Mouse (Mus musculus): Measurements from ENCODE around the gene Oprd1. TPM values are rescaled to one million over a fixed set of nuclear protein-coding genes. Genes with fewer than 3 reads are reported as not detected.

The Oprd1 gene
- polyA plus RNA-seq, 1 experiment from 2014 or later, result 0.05 TPM

- Histone ChIP-seq H3K4me3 (replicated peaks; ENCODE audit: low read depth, low read length) (no peak overlapping the region), H3K27ac (peak overlapping the region; percentile 66; the same call in 1 of the 2 replicates), H3K4me1 (replicated peaks; ENCODE audit: insufficient read depth, low read length) (peaks cover 12% of the 10 kb centered on the region), H3K36me3 (ENCODE audit: insufficient read depth, low read length) (no peaks in the 10 kb centered on the region), H3K4me2 (ENCODE audit: low read length) (no peak overlapping the region), H3K9ac (ENCODE audit: low read depth, low read length) (no peak overlapping the region), H3K27me3 (ENCODE audit: insufficient read depth, low read length) (no peaks in the 10 kb centered on the region), H3K9me3 (replicated peaks; ENCODE audit: low read length) (no peaks in the 10 kb centered on the region)
- WGBS, result 87% methylated on average over 14 of the region's 14 CpGs
- TF ChIP-seq CTCF (IDR thresholded peaks at IDR 0.05; ENCODE audit: low read depth), result no peak
- ATAC-seq (replicated peaks; ENCODE audit: low FRiP score, low read depth), result no peak
- DNase-seq (ENCODE audit: low spot score), result no peak
Observed at GRCm38 (mm10) chr4:132067112-132067937, 77.0 kb downstream of the Oprd1 start.

GRCm38 (mm10) chr4:132066101-132066773 is 78.0 kb downstream of the Oprd1 start:
- Histone ChIP-seq H3K9ac (ENCODE audit: low read depth, low read length) (no peak overlapping the region), H3K9me3 (replicated peaks; ENCODE audit: low read length) (no peaks in the 10 kb centered on the region), H3K27ac (peak overlapping the region; percentile 66), H3K4me3 (replicated peaks; ENCODE audit: low read depth, low read length) (no peak overlapping the region), H3K4me2 (ENCODE audit: low read length) (no peak overlapping the region), H3K27me3 (ENCODE audit: insufficient read depth, low read length) (no peaks in the 10 kb centered on the region), H3K4me1 (replicated peaks; ENCODE audit: insufficient read depth, low read length) (peaks cover 14% of the 10 kb centered on the region), H3K36me3 (ENCODE audit: insufficient read depth, low read length) (no peaks in the 10 kb centered on the region)
- DNase-seq (ENCODE audit: low spot score) (no peak), ATAC-seq (replicated peaks; ENCODE audit: low FRiP score, low read depth) (no peak; the same call in 1 of the 2 replicates)
- WGBS, result 40% methylated on average over 10 of the region's 10 CpGs
- no peak for TF ChIP-seq CTCF (IDR thresholded peaks at IDR 0.05; ENCODE audit: low read depth)

DNA sequence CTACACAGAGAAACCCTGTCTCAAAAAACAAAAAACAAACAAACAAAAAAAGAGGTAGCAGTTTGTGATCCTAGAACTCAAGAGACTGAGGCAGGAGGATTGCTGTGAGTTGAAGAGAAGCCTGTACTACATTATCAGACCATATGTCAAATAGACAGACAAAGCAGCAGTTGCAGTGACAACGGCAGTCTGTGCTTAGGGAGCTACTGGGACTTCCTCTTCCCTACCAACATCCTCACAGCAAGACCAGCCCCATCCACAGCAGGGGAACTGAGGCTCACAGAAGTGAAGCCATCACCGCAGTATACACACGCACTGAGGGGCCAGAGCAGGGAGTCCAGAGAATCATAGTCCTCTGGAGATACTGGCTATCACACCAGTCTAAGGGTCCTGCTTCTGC is 78.7 kb downstream of the Oprd1 start:
- H3K4me1 ChIP-seq (replicated peaks; ENCODE audit: insufficient read depth, low read length), result peaks cover 14% of the 10 kb centered on the region
- no peak overlapping the region for H3K9ac ChIP-seq (ENCODE audit: low read depth, low read length)
- no peak overlapping the region for H3K4me3 ChIP-seq (replicated peaks; ENCODE audit: low read depth, low read length)
- no peak for DNase-seq (ENCODE audit: low spot score)
- no peaks in the 10 kb centered on the region for H3K9me3 ChIP-seq (replicated peaks; ENCODE audit: low read length)
- no peaks in the 10 kb centered on the region for H3K36me3 ChIP-seq (ENCODE audit: insufficient read depth, low read length)
- peak overlapping the region; percentile 66; the same call in 1 of the 2 replicates for H3K27ac ChIP-seq
- TF ChIP-seq CTCF (IDR thresholded peaks at IDR 0.05; ENCODE audit: low read depth), result no peak
- no peak for ATAC-seq (replicated peaks; ENCODE audit: low FRiP score, low read depth)
- H3K4me2 ChIP-seq (ENCODE audit: low read length), result no peak overlapping the region
- 52% methylated on average over 3 of the region's 3 CpGs for WGBS
- no peaks in the 10 kb centered on the region for H3K27me3 ChIP-seq (ENCODE audit: insufficient read depth, low read length)

- H3K4me2 ChIP-seq (ENCODE audit: low read length), result no peak overlapping the region
- no peaks in the 10 kb centered on the region for H3K27me3 ChIP-seq (ENCODE audit: insufficient read depth, low read length)
- no peak for DNase-seq (ENCODE audit: low spot score)
- 77% methylated on average over 5 of the region's 5 CpGs for WGBS
- no peak for TF ChIP-seq CTCF (IDR thresholded peaks at IDR 0.05; ENCODE audit: low read depth)
- H3K36me3 ChIP-seq (ENCODE audit: insufficient read depth, low read length), result no peaks in the 10 kb centered on the region
- H3K9me3 ChIP-seq (replicated peaks; ENCODE audit: low read length), result no peaks in the 10 kb centered on the region
- peaks cover 14% of the 10 kb centered on the region for H3K4me1 ChIP-seq (replicated peaks; ENCODE audit: insufficient read depth, low read length)
- no peak overlapping the region for H3K4me3 ChIP-seq (replicated peaks; ENCODE audit: low read depth, low read length)
- no peak for ATAC-seq (replicated peaks; ENCODE audit: low FRiP score, low read depth)
- H3K27ac ChIP-seq, result no peak overlapping the region
- H3K9ac ChIP-seq (ENCODE audit: low read depth, low read length), result no peak overlapping the region
Observed at GRCm38 (mm10) chr4:132064550-132064949, 79.7 kb downstream of the Oprd1 start.

DNA sequence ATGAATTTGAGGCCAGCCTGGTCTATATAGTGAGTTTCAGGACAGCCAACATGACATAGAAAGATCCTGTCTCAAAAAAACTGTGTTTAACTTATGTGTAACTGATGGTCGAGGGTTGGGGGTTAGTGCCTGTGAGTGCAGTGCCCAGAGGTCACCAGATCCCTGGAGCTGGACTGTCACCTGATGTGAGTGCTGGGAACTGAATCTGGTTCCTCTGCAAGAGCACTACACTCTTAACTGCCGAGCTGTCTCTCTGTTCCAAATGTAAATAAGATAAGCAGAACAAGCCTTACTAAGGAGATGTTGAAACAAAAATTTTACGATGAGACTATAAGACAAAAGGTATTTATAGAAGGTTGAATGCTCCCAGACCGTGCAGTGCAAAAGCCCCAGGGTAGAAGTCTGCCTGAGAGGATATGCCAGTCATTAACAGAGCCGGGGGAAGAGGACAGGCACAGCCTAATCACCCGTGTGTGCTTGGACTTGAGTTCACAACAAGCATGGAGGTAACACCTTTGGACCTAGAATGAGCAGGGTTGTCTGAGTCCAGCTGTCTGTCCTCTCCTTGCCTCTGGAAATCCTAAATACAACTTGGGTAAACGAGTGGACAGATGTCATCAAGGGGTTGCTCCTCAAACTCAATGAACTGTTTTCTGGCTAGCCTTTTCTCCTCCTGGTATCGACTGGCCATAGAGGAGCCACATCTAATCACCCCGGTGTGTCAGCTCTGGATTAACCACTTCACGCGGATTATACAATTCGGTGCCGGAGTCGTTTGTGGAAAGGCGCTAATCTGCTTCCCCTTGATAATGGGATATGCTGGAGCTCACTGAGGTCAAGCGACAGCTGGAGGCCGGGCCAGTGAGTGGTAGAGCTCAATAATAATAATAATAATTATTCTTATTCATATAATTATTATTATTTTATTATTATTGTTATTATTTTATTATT is 81.1 kb downstream of the Oprd1 start:
- Histone ChIP-seq H3K27ac (no peak overlapping the region), H3K36me3 (ENCODE audit: insufficient read depth, low read length) (no peaks in the 10 kb centered on the region), H3K4me1 (replicated peaks; ENCODE audit: insufficient read depth, low read length) (peaks cover 14% of the 10 kb centered on the region), H3K4me2 (ENCODE audit: low read length) (no peak overlapping the region), H3K9ac (ENCODE audit: low read depth, low read length) (no peak overlapping the region), H3K9me3 (replicated peaks; ENCODE audit: low read length) (no peaks in the 10 kb centered on the region), H3K4me3 (replicated peaks; ENCODE audit: low read depth, low read length) (no peak overlapping the region), H3K27me3 (ENCODE audit: insufficient read depth, low read length) (no peaks in the 10 kb centered on the region)
- no peak for TF ChIP-seq CTCF (IDR thresholded peaks at IDR 0.05; ENCODE audit: low read depth)
- WGBS, result 68% methylated on average over 17 of the region's 17 CpGs
- ATAC-seq (replicated peaks; ENCODE audit: low FRiP score, low read depth) (no peak; the same call in 1 of the 2 replicates), DNase-seq (ENCODE audit: low spot score) (no peak)

DNA sequence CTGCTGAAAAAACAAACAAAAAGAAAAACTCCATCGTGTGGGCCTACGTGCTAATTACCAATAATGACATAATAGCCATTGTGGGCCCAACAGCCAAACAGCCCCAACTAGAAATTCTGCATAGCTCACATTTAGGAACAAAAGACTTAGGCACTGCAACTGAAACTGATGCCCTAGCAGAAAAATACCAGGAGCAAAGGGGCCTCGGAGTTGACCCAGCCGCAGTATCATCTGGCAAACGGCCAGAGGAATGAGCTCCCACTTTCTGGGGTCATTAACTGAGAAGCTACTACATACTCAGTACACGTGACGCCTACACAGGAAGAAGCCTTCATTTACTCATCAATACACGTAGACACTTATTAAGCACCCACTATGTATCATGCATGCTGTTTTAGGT is 82.0 kb downstream of the Oprd1 start:
- Histone ChIP-seq H3K4me2 (ENCODE audit: low read length) (no peak overlapping the region), H3K9ac (ENCODE audit: low read depth, low read length) (no peak overlapping the region), H3K4me3 (replicated peaks; ENCODE audit: low read depth, low read length) (no peak overlapping the region), H3K27ac (no peak overlapping the region), H3K36me3 (ENCODE audit: insufficient read depth, low read length) (no peaks in the 10 kb centered on the region), H3K27me3 (ENCODE audit: insufficient read depth, low read length) (no peaks in the 10 kb centered on the region), H3K9me3 (replicated peaks; ENCODE audit: low read length) (no peaks in the 10 kb centered on the region), H3K4me1 (replicated peaks; ENCODE audit: insufficient read depth, low read length) (peaks cover 14% of the 10 kb centered on the region)
- ATAC-seq (replicated peaks; ENCODE audit: low FRiP score, low read depth) (no peak), DNase-seq (ENCODE audit: low spot score) (no peak)
- TF ChIP-seq CTCF (IDR thresholded peaks at IDR 0.05; ENCODE audit: low read depth), result no peak
- WGBS, result 37% methylated on average over 8 of the region's 8 CpGs

Other genes with a start within 250 kb of the Oprd1 start
- 2.7 and 3.9 TPM in 2 replicates for gene Tmem200b, start 222.7 kb downstream of the Oprd1 start, polyA plus RNA-seq (2015; fragmentation: Nextera tagmentation; extraction: Ambion mirVana)
- 0.08 and 0.17 TPM in 2 replicates for gene Gm10300, start 69.8 kb downstream of the Oprd1 start, polyA plus RNA-seq (2015; fragmentation: Nextera tagmentation; extraction: Ambion mirVana)
- gene Epb41, start 69.2 kb downstream of the Oprd1 start, polyA plus RNA-seq (2015; fragmentation: Nextera tagmentation; extraction: Ambion mirVana), result 42.3 and 44.6 TPM in 2 replicates
- 87.7 and 89.4 TPM in 2 replicates for gene Ythdf2, start 67.8 kb upstream of the Oprd1 start, polyA plus RNA-seq (2015; fragmentation: Nextera tagmentation; extraction: Ambion mirVana)
- 21.9 and 24.3 TPM in 2 replicates for gene Gmeb1, start 117.1 kb upstream of the Oprd1 start, polyA plus RNA-seq (2015; fragmentation: Nextera tagmentation; extraction: Ambion mirVana)
- 38.1 and 39.0 TPM in 2 replicates for gene Taf12, start 129.9 kb upstream of the Oprd1 start, polyA plus RNA-seq (2015; fragmentation: Nextera tagmentation; extraction: Ambion mirVana)
- 2.4 and 3.0 TPM in 2 replicates for gene Rab42, start 158.9 kb upstream of the Oprd1 start, polyA plus RNA-seq (2015; fragmentation: Nextera tagmentation; extraction: Ambion mirVana)
- 70.3 and 72.8 TPM in 2 replicates for gene Trnau1ap, start 185.1 kb upstream of the Oprd1 start, polyA plus RNA-seq (2015; fragmentation: Nextera tagmentation; extraction: Ambion mirVana)
- gene Rcc1, start 209.1 kb upstream of the Oprd1 start, polyA plus RNA-seq (2015; fragmentation: Nextera tagmentation; extraction: Ambion mirVana), result 40.0 and 45.9 TPM in 2 replicates

Data from kidney, postnatal 0 days (tissue).